Mouse (Mus musculus) lung, adult 2 months (tissue): ENCODE results near the gene Cacna2d3. TPM values are rescaled to one million over a fixed set of nuclear protein-coding genes. Genes with fewer than 3 reads are reported as not detected.

Experiments
- DNase-seq: peaks from one replicate; pipeline ENCODE4 v3.0.0; 2022
- H3K4me1 ChIP-seq: fragments of 200-500 bp; 2 replicates; pipeline ENCODE4 v1.6.1; 2011; ENCODE audit warnings: low read length; ENCODE audit not compliant: control insufficient read depth, insufficient read depth
- H3K4me3 ChIP-seq: fragments of 200-500 bp; replicated peaks from 2 replicates; pipeline ENCODE3; 2011; ENCODE audit warnings: low read depth, mild to moderate bottlenecking, control low read depth, low read length; ENCODE audit errors: extremely low read depth
- CTCF ChIP-seq: fragments of 200-500 bp; IDR thresholded peaks from 2 replicates; pipeline ENCODE4 v1.5.1; 2011; ENCODE audit warnings: mild to moderate bottlenecking, low read length, control low read depth; ENCODE audit not compliant: insufficient read depth
- POLR2A ChIP-seq: fragments of 200-500 bp; IDR thresholded peaks from 2 replicates; pipeline ENCODE4 v1.6.1; 2011; ENCODE audit warnings: low read depth, mild to moderate bottlenecking, control low read depth, low read length, borderline replicate concordance; ENCODE audit errors: extremely low read depth
- WGBS: fragments of 180-500 bp; shearing (Covaris S2); methylation state at CpG from one replicate; pipeline ENCODE4 v1.1.7; 2018; 5-methylcytosine and 5-hydroxymethylcytosine counted together
- polyA plus RNA-seq: library from polyadenylated mRNA; depleted of rRNA; stranded (reverse); fragments of >200 nt; gene quantifications from 2 replicates; pipeline ENCODE4 v1.2.3, GENCODE M21; 2012

Gene Cacna2d3
- polyA plus RNA-seq, 1 experiment = 0.38 TPM

DNA sequence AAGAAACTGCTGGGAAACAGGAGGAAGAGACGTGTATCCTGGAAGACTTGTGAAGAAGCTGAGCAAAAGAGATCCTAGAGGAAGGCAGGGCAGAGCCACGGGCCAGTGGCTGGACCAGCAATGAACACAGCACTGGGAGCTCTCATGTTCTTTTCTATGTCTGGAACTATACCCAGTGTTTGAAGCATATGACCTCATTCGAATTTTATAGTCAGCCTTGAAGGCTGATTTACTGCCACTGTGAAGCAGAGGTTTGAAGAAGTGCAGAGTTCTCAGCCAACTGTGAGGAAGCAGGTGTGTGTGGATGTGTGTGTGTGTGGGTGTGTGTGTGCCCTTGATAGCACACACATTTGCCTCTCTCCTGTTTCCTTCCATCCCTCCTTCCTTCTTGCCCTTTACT is 483.2 kb downstream of the Cacna2d3 start:
- H3K4me1 ChIP-seq = no peaks in the 10 kb centered on the region
- 67% methylated on average over 3 of the region's 3 CpGs for WGBS

DNA sequence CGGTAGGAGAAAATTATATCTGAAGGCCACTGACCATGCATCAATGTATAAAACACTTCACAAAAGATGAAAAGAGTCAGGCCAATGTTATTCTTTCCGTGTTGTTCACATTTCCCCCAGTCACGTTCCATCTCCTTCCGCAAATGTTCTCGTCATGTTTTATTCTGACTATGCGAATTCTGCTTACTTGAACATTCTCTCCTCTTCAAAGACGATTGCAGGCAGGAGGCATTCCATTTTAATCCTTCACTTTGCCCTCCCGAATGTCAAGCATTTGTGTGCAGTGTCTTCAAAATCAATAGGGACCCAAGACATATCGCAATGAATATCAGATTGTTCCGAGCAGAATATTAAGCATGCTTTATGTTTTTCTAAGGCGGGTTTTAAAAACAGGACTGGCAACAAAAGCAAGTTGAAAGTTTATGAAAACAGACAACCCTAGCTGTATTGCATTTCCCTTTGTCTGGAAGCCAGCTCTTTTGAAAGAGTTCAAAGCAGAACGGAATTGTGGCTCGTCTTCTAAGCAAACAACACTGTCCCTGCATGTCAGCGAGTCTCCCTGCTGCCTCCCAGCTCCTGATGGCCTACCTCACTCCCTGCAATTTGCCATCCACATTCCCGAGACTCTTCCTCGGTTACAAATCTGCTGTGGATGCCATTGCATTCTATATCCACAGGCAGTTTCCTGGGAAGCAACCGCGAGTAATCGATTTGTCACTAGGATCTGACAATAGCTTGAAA is 492.5 kb downstream of the Cacna2d3 start:
- H3K4me3 ChIP-seq = no peak overlapping the region

More for the DNA sequence above, 483.2 kb downstream of the Cacna2d3 start:
- no peak overlapping the region for H3K4me3 ChIP-seq
- TF ChIP-seq POLR2A = no peak
- TF ChIP-seq CTCF = no peak
- no peak for DNase-seq

DNA sequence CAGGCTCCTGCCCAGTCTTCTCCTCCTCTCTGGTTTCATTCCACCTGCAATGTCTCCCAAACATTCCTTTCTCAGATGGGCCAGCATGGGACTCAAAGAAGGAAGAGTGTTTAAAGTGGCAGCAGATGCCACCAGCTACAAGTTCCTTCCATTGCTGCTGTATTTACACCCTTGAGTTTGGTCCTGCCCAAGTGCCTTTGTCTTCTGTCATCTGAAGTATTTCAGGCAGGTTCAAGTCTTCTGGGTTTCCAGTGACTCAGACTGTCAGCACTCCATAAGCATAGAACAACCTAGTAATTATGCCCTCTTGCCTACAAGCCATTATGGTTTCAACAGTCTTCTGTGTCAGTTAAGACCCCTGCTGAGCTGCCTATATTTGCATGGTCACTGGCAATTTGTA is 493.2 kb downstream of the Cacna2d3 start:
- DNase-seq = no peak
- Histone ChIP-seq H3K4me1 (no peaks in the 10 kb centered on the region), H3K4me3 (no peak overlapping the region)
- no peak for TF ChIP-seq CTCF
- no peak for TF ChIP-seq POLR2A

More for the DNA sequence above, 492.5 kb downstream of the Cacna2d3 start:
- TF ChIP-seq CTCF (no peak), POLR2A (no peak)
- no peak for DNase-seq
- H3K4me1 ChIP-seq = no peaks in the 10 kb centered on the region
- WGBS = 55% methylated on average over 19 of the region's 19 CpGs

DNA sequence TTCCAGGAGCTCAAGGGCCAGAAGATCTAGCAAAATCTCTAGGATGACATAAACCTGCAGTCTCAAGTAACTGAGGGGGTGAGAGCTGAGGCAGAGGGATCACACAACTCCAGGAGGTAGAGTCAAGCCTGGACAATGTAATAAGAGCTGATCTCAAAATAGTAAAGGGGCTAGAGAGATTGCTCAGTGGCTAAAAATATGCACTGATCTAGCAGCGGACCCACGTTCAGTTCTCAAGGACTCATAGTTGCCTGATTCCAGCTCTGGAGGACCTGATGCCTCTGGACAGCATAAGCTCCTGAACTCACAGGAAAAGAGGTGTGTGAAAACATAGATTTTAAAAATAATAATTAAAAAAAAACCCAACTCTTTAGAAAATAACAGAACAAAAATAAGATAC is 493.7 kb downstream of the Cacna2d3 start:
- 65% methylated on average over 2 of the region's 2 CpGs for WGBS
- TF ChIP-seq POLR2A (no peak), CTCF (no peak)
- H3K4me3 ChIP-seq = no peak overlapping the region
- no peak for DNase-seq
- no peaks in the 10 kb centered on the region for H3K4me1 ChIP-seq

DNA sequence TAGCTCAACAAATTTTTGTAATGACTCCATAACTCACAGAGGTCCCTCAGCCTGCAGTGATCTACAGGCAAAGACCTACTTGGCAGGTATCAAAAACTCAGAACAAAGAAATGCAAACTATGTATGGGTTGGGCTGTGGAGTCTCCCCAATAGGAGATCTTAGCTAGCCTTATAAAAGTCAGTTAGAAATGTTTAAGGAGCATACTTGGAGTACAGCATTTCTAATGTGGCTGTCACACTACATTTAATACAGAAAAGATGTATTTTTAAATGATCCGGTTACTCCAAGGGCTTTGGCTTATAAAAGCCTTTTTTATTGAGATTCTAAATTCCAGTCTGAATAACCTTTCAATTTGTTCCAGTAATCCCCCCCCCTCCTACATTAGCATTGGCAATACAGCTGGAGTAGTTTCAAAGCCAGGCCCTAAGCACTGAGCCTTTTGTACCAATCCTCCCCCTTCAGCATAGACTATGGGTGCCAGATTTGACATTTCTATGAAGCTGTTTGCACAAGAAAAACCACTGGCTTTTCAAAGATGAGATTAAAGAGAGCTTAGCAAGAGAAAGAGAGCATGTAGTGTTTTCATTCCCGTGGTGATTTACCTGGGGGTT is 495.8 kb downstream of the Cacna2d3 start:
- WGBS = 48% methylated on average over 2 of the region's 2 CpGs
- DNase-seq = no peak

DNA sequence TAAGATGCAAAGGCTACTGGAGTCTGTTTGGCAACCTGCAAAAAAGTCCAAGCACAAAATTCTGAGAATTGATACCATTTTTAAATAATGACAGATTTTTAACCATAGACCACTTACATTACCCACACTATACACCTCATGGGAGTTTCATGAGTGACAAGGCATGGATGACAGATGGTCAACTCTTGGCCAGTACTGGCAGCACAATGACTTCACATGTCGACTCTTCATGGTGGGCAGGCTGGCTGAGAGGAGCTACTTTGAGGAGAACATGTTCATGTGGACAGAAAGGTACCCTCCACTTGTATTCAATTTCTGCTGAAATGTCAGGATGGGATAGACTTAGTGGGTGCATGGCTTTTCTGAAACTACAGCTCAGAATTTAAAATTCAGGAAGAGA is 498.7 kb downstream of the Cacna2d3 start:
- 83% methylated on average over 1 of the region's 1 CpGs for WGBS

More for the DNA sequence above, 495.8 kb downstream of the Cacna2d3 start:
- TF ChIP-seq CTCF = no peak
- no peak for TF ChIP-seq POLR2A
- Histone ChIP-seq H3K4me3 (no peak overlapping the region), H3K4me1 (no peaks in the 10 kb centered on the region)

DNA sequence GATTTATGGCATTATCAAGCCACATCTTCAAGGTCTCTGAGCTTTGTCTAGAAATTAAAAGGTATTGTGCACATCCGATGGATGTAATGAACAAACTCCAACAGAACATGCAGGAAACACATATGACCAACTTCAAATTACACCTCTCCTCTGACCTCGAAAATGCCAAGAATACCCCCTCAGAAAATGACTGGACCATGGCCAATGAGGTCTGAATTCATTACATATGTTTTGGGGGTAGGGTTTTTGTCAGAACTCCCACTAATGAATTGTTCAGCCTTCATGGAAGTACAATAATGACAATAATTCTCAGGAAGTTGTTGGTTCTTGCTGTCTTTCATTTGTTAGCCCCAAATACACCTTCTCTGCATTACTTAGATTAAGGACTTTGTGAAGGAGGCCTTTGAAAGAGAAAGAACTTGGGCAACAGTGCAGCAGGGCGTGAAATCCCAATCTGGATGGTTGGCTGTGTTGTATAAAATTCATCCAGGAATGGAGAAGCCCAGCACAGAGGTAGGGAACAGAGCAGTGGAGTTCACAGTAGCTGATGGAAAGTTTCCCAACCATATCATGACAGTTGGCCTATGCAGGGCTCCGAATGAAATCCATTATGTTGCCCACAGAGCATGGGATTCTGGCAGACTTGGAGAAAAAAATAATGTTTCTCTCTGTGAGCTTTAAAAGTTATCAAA is 499.3 kb downstream of the Cacna2d3 start:
- H3K4me1 ChIP-seq = no peaks in the 10 kb centered on the region
- H3K4me3 ChIP-seq = no peak overlapping the region
- no peak for TF ChIP-seq CTCF
- no peak for TF ChIP-seq POLR2A
- WGBS = 69% methylated on average over 4 of the region's 4 CpGs
- DNase-seq = no peak

More for the DNA sequence above, 498.7 kb downstream of the Cacna2d3 start:
- no peak for DNase-seq
- no peak for TF ChIP-seq CTCF
- no peak for TF ChIP-seq POLR2A
- Histone ChIP-seq H3K4me3 (no peak overlapping the region), H3K4me1 (no peaks in the 10 kb centered on the region)

DNA sequence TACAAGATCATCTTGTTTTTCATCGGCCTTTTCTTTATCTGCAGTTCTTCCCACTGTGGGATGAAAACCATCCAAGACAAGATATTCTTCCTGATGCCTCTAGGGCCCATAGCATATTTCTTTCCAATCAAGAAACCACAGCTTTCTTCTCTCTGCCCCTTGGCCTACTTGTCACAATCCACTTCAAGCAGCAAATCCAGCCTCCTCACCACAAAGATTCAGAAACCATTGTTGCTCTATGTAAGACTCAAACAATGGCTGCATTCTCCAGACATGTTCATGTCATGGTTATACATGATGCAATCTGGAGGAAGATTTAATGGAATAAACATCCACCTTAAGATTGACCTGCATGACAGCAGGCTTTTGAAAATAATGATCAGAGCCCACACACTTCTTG is 505.6 kb downstream of the Cacna2d3 start:
- H3K4me1 ChIP-seq = no peaks in the 10 kb centered on the region
- DNase-seq = no peak
- TF ChIP-seq CTCF = no peak
- H3K4me3 ChIP-seq = no peak overlapping the region
- WGBS = 87% methylated on average over 1 of the region's 1 CpGs

DNA sequence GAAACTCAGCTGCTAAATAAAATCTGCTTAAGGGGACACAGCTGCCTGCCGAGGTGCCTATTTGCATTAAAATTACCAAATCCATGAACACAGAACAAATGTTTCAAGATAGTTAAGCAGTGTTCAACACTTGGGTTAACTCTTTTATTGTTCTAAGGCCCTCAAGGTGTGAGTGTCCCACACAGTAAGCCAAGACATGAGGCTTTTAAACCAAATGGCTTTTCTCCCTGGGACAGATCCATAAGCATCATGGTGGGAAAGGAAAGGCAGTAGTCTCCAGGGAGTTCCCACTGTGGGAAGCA is 516.7 kb downstream of the Cacna2d3 start:
- Histone ChIP-seq H3K4me1 (no peaks in the 10 kb centered on the region), H3K4me3 (no peak overlapping the region)
- TF ChIP-seq POLR2A = no peak
- TF ChIP-seq CTCF = no peak
- DNase-seq = no peak
- 60% methylated on average over 1 of the region's 1 CpGs for WGBS

DNA sequence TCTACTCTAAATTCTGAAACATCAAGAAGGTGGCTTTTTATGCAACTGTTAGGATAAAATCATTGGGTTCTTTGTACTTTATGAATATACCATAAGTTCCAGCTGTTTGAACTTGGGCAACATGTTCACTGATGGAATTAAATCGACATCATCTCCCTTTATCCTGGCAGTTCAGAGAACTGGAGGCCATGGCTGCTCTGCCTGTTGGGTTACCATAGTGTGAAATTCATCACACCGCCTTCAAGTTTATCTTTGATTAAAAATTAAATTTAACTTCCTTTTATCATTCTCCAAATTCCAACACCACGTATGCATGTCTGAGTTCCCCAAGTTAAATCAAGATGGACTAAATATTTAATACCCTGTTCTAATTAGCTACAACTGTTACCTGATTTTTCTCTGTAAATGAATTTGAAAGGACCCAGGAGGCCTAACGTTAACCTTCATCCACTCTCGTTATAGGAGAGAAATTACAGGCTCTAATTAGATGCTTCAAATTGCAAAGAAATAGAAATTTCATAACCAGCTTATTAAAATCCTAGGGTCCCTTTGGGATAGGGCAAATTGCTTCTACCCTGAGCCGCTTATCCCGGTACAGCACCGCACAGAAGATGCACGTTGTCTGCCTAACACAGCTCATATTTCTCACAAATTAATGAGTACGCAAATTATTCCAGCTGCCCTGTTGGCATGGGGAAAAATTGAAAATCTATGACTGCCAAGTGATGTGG is 517.3 kb downstream of the Cacna2d3 start:
- WGBS = 77% methylated on average over 10 of the region's 10 CpGs
- no peak for DNase-seq
- no peak for TF ChIP-seq POLR2A
- no peak for TF ChIP-seq CTCF
- Histone ChIP-seq H3K4me3 (no peak overlapping the region), H3K4me1 (no peaks in the 10 kb centered on the region)
